Mouse (Mus musculus) CD4-positive, CD25-positive, alpha-beta regulatory T cell (primary cell): ENCODE results near the gene Klrb1f. TPM values are rescaled to one million over a fixed set of nuclear protein-coding genes. Genes with fewer than 3 reads are reported as not detected.

ENCODE experiments used
- polyA plus RNA-seq: library from polyadenylated mRNA; unstranded; fragments of 100-300 nt; shearing (Covaris generic); gene quantifications from one replicate; pipeline ENCODE4 v1.2.1, GENCODE M21; 2017

Gene Klrb1f
- polyA plus RNA-seq = 1.9 TPM

DNA sequence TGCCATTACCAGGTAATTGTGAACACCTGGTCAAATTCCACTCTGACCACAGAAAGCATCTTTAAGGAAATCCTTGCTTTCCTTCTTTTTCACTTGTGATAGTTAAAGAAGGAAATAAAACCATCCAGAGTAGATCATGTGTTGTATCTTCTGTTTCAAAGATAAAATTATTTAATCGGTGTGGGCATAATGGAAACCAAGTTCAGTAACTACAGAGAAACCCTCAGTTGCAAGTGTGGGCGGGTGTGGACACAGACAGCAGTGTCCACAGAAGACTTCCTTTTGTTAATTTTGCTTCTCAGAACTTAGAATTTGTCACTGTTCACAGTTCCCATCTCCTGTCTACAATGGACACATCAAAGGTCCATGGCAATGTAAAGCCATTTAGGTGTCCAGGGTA, at the start of gene Klrb1f:
Gene Klrb1f, plus strand, starts transcription at position 301 of the 400 bp plus-strand sequence.

DNA sequence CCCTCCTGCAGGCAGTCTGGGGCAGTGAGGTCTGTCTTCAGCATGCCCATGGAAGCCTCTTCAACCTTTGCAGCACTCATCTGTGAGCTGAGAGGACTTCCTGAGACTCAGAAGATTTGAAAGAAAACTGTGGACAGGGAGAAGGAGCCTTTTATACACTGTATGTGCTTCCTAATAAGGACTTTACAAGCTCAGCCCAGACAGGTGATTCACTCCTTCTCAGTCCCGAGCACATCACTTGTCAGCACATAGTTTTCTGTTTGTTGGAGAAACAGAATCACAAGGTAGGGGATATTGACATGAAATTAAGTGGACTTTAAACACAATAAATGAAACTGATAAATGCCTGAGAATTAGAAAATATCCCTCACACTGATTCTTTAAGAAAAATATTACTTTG, 55.1 kb downstream of the Klrb1f start, which contains the start of gene Clec2e:
Gene Clec2e, minus strand, starts transcription at position 120 of the 400 bp plus-strand sequence.

Other genes with a start within 250 kb of the Klrb1f start
- gene Gm44511, start 219.6 kb upstream of the Klrb1f start, polyA plus RNA-seq = not detected
- gene Klrb1b, start 219.6 kb upstream of the Klrb1f start, polyA plus RNA-seq = not detected
- gene Clec2i, start 158.3 kb upstream of the Klrb1f start, polyA plus RNA-seq = 106 TPM
- gene BC035044, start 154.8 kb upstream of the Klrb1f start, polyA plus RNA-seq = 1.8 TPM
- not detected for gene Clec2g, start 111.5 kb upstream of the Klrb1f start, polyA plus RNA-seq
- not detected for gene Clec2e, start 55.0 kb downstream of the Klrb1f start, polyA plus RNA-seq
- gene Clec2d, start 134.7 kb downstream of the Klrb1f start, polyA plus RNA-seq = 25.6 TPM
- 139 TPM for gene Cd69, start 229.5 kb downstream of the Klrb1f start, polyA plus RNA-seq